Mouse (Mus musculus): ENCODE data around the gene Lgi4. TPM values are rescaled to one million over a fixed set of nuclear protein-coding genes. Genes with fewer than 3 reads are reported as not detected.

Gene Lgi4
- total RNA-seq, 1 experiment from 2014 or later: 5.6 TPM

- no peak for DNase-seq
Observed at GRCm38 (mm10) chr7:31106166-31106565, 47.0 kb downstream of the Lgi4 start.

- DNase-seq: no peak
Observed at GRCm38 (mm10) chr7:31107781-31108180, 48.6 kb downstream of the Lgi4 start.

DNA sequence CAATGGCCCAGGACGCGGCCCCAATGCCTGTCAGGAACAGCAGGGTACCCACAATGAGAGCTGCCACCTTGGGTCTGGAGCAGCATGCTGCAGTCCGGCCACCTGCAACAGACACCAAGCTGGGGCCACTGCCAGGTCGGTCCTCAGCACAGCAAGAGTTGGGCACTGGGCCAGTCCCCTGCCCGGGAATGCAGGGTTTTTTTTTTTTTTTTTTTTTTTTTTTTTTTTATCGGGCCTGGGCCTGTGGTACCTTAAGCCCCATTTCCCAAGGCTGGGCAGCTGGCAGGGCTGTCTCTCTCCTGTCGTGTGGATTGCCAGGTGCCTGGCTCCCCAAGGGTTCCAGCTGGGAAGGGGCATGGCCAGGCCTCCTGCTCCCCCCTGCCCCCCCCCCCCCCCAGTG, 49.9 kb downstream of the Lgi4 start:
- peak; percentile 77 for DNase-seq

DNA sequence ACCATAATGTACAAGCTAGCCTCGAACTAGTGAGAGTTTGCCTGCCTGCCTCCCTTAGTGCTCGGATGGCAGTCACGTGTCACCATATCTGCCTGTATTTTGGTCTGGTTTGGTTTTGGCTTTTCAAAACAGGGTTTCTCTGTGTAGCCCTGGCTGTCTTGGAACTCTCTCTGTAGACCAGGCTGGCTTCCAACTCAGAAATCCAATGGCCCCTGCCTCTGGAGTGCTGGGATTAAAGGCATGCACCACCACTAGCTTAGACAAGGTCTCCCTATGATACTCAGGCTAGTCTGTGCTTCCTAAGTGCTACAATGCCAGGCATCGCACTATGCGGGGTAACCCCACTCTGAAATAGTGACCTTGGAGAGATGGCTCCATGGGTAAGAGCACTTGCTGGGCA, 50.7 kb downstream of the Lgi4 start:
- no peak for DNase-seq

DNA sequence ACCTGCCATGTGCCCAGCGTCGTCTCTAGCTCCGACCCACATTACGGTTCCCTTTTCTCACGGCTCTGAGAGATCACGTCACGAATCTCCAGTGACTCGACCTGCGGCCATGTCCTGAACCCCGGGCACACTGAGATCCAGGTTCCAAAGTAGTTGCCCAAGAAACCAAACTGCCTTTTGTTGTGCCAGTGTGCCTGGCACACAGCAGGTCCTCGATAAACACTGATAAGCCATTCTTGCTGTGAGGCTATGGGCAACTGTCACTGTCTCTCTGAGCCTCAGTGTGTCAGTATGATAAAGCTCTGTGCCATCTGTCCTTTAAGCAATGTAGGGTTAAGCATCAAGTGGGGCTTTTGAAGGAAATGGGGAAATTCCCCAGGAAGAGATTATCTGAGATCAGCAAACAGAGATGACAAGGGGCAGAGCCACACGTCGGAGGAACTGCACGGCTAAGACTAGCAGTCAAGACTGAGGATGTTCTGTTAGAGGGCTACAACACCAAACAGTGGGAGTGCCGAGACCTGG, 51.8 kb downstream of the Lgi4 start:
- no peak for DNase-seq

GRCm38 (mm10) chr7:31112036-31112435, 52.9 kb downstream of the Lgi4 start:
- DNase-seq: no peak

DNA sequence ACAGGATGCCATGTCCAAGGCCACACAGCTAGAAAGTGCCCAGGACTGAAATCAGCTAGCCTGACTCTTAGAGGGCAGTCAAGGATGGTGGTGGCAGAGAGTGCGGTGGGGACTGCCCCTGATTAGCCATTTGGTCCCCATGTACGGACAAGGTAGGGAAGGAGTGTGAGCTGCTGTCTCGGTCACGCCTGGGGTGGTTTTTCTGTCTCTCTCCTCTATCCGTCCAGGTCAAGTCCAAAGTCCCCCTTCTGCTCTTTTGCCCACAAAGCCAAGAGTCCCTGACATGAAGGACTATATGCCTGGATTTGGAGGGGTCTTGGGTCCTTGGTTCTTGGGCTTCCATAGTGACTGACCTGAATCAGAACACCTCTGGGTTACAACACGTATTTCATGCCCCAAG, 54.7 kb downstream of the Lgi4 start:
- no peak for DNase-seq

DNA sequence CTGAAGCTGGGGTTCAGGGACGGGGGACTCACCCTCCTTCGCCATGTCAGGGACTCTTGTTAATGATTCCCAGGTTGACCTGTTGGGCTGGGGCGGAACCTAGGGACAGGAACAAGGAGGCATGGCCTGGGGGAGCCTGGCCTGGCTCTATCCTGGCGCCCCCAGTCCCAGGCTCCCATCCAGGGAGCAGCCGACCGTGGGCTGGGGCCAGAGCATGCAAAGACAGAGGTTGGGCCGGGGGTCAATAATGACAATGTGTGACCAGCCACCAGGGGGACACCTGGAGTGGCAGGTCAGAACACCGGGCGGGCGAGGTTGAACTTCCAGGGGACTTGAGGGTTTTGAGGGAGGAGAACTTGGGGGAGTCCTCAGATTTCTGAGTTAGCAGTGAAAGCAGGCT, 55.5 kb downstream of the Lgi4 start:
- DNase-seq: no peak

DNA sequence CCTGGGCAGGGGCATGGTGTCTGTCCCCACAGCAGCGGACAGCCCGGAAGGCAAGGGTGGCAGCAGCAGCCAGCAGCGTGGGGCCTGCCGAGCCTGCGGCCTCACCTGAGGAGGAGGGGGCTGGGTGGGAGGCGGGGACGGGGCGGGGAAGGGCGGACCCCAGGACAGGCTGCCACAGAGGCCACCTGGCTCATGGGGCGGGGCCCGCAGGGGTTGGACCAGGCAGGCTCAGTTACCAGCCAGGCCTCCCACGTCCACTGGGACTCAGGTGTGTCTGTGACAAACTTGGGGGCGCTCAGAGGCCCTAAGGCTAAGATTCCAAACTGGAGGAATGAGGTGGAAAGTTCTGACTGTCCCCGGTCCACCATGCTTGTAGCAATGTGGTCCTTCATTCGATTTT, 56.0 kb downstream of the Lgi4 start, which contains the start of gene Hpn:
TSS of gene Hpn (minus strand) at position 109 of the 400 bp plus-strand sequence.
- DNase-seq: no peak

GRCm38 (mm10) chr7:31115587-31116043, 56.5 kb downstream of the Lgi4 start:
- DNase-seq: peak; percentile 83

- no peak for DNase-seq
Observed at GRCm38 (mm10) chr7:31116721-31117145, 57.6 kb downstream of the Lgi4 start.

- DNase-seq: no peak
Observed at GRCm38 (mm10) chr7:31117465-31117864, 58.3 kb downstream of the Lgi4 start.

DNA sequence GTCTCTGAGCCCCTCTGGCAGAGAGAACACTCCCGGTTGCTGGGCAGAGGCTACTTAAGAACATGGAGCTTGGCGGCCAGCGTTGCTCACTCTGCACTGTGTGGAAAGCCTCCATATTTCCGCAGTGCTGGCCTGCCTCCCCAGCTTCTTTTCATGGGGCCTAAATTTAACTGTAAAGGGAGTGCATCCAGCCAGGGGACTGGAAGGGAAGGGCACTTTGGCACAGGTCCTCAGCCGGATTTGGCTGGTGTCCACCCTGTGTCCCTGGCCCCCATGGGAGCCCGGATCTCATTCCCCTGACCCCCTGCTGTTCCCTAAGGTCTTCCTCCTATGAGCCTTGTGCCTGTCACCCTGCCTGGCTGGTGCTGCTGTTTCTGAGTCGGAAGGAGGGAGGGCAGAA, 59.3 kb downstream of the Lgi4 start:
- DNase-seq: peak; percentile 49

- no peak for DNase-seq
Observed at GRCm38 (mm10) chr7:31119556-31119955, 60.4 kb downstream of the Lgi4 start.

Small RNAs within 50 kb of the gene (microRNA-seq; reads per million reads assigned to microRNA genes)
- 0 reads per million in 2 experiments for gene Mir7050

Other genes with a start within 250 kb of the Lgi4 start
- 1.1 TPM in 2 replicates for gene Ffar2, start 235.6 kb upstream of the Lgi4 start, total RNA-seq (2021)
- gene Ffar3, start 203.2 kb upstream of the Lgi4 start, total RNA-seq (2021): 0.26 and 0.38 TPM in 2 replicates
- 0.41 TPM in 1 of 2 replicates, not detected in the other for gene Ffar1, start 197.8 kb upstream of the Lgi4 start, total RNA-seq (2021)
- gene Cd22, start 179.0 kb upstream of the Lgi4 start, total RNA-seq (2021): 3.2 and 14.1 TPM in 2 replicates
- 0.33 and 0.90 TPM in 2 replicates for gene Mag, start 144.5 kb upstream of the Lgi4 start, total RNA-seq (2021)
- 6.5 TPM in 1 of 2 replicates, not detected in the other for gene Hamp2, start 134.7 kb upstream of the Lgi4 start, total RNA-seq (2021)
- 4.3 TPM in 1 of 2 replicates, not detected in the other for gene Hamp, start 115.3 kb upstream of the Lgi4 start, total RNA-seq (2021)
- gene Usf2, start 102.5 kb upstream of the Lgi4 start, total RNA-seq (2021): 111 and 115 TPM in 2 replicates
- 6.7 and 19.9 TPM in 2 replicates for gene Lsr, start 85.9 kb upstream of the Lgi4 start, total RNA-seq (2021)
- 0.34 and 1.1 TPM in 2 replicates for gene Fam187b, start 85.6 kb upstream of the Lgi4 start, total RNA-seq (2021)
- 32.7 and 63.0 TPM in 2 replicates for gene Fxyd5, start 16.9 kb upstream of the Lgi4 start, total RNA-seq (2021)
- 3.6 and 10.7 TPM in 2 replicates for gene Fxyd7, start 7.9 kb upstream of the Lgi4 start, total RNA-seq (2021)
- gene Fxyd1, start 2.1 kb upstream of the Lgi4 start, total RNA-seq (2021): 340 and 374 TPM in 2 replicates
- 2.9 and 5.6 TPM in 2 replicates for gene Fxyd3, start 17.4 kb downstream of the Lgi4 start, total RNA-seq (2021)
- 3.8 and 41.6 TPM in 2 replicates for gene Hpn, start 55.9 kb downstream of the Lgi4 start, total RNA-seq (2021)
- gene Scn1b, start 67.7 kb downstream of the Lgi4 start, total RNA-seq (2021): 8.6 and 11.8 TPM in 2 replicates
- gene Gramd1a, start 96.6 kb downstream of the Lgi4 start, total RNA-seq (2021): 45.9 and 72.5 TPM in 2 replicates
- not detected in 2 replicates for gene Scgb2b2, start 231.2 kb downstream of the Lgi4 start, total RNA-seq (2021)
- gene Scgb1b2, start 232.5 kb downstream of the Lgi4 start, total RNA-seq (2021): not detected in 2 replicates